Mouse (Mus musculus): Measurements from ENCODE around the gene Ncbp3. TPM values are rescaled to one million over a fixed set of nuclear protein-coding genes. Genes with fewer than 3 reads are reported as not detected.
A peak's percentile ranks its signal among the peaks of the same experiment; 100 is the strongest.

Gene Ncbp3
- polyA plus RNA-seq, 1 experiment from 2014 or later = 4.9 TPM

DNA sequence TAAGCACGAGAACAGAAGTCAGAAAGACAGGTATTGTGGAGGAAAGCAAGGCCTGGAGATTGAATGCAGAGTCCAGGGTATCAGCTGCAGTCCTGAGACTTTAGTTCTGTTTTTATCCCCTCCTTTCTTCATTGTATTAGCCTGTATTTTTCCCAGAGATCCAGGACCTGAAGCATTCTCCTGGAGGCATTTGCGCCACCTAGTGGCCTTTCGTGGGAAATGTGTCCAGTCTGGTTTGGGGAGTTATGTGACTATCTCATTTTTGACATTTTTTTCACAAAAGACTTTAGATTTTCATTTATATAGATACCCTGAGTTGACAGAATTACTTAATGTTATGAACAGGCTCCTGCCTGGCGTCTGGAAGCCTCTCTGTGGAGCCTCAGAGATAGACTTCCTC lies 1.8 kb downstream of the Ncbp3 start:
- 2% methylated on average over 4 of the region's 4 CpGs for WGBS
- 0 out of 2 replicates have a peak overlapping the region, but pooled peaks have one; percentile 11 for H3K4me3 ChIP-seq (ENCODE audit: low read depth, low read length)
- H3K4me2 ChIP-seq (replicated peaks; ENCODE audit: low read depth) = no peak overlapping the region; the same call in 1 of the 2 replicates
- DNase-seq (ENCODE audit: low spot score) (peak; percentile 80), ATAC-seq (ENCODE audit: low FRiP score, low TSS enrichment) (no peak)
- H3K4me1 ChIP-seq (replicated peaks; ENCODE audit: control insufficient read depth, insufficient read depth) = no peaks in the 10 kb centered on the region
- no peak overlapping the region for H3K27ac ChIP-seq (replicated peaks)
- no peaks in the 10 kb centered on the region for H3K27me3 ChIP-seq (ENCODE audit: control insufficient read depth, insufficient read depth, low read length)
- H3K36me3 ChIP-seq (ENCODE audit: control insufficient read depth, insufficient read depth, low read length) = peaks cover 7% of the 10 kb centered on the region; the same call in 1 of the 2 replicates
- no peak overlapping the region for H3K9ac ChIP-seq (ENCODE audit: low read length)
- TF ChIP-seq CTCF (IDR thresholded peaks at IDR 0.05; ENCODE audit: low read depth) (peak; percentile 92), EP300 (optimal IDR thresholded peaks at IDR 0.05) (no peak)
- no peaks in the 10 kb centered on the region for H3K9me3 ChIP-seq (ENCODE audit: control insufficient read depth, low read length)

- TF ChIP-seq CTCF (IDR thresholded peaks at IDR 0.05; ENCODE audit: low read depth) (no peak), EP300 (optimal IDR thresholded peaks at IDR 0.05) (no peak)
- no peak overlapping the region for H3K27ac ChIP-seq (replicated peaks)
- DNase-seq (ENCODE audit: low spot score) (no peak), ATAC-seq (ENCODE audit: low FRiP score, low TSS enrichment) (no peak)
- H3K9me3 ChIP-seq (ENCODE audit: control insufficient read depth, low read length) = no peaks in the 10 kb centered on the region
- H3K9ac ChIP-seq (ENCODE audit: low read length) = no peak overlapping the region
- WGBS = 89% methylated on average over 1 of the region's 1 CpGs
- H3K27me3 ChIP-seq (ENCODE audit: control insufficient read depth, insufficient read depth, low read length) = no peaks in the 10 kb centered on the region
- H3K4me1 ChIP-seq (replicated peaks; ENCODE audit: control insufficient read depth, insufficient read depth) = no peaks in the 10 kb centered on the region
- no peak overlapping the region for H3K4me2 ChIP-seq (replicated peaks; ENCODE audit: low read depth)
- H3K36me3 ChIP-seq (ENCODE audit: control insufficient read depth, insufficient read depth, low read length) = peaks cover 12% of the 10 kb centered on the region; the same call in 1 of the 2 replicates
- H3K4me3 ChIP-seq (ENCODE audit: low read depth, low read length) = no peak overlapping the region
Measured at GRCm38 (mm10) chr11:73052795-73053194, 5.2 kb downstream of the Ncbp3 start.

GRCm38 (mm10) chr11:73057701-73058100 lies 10.1 kb downstream of the Ncbp3 start:
- no peak overlapping the region for H3K4me2 ChIP-seq (replicated peaks; ENCODE audit: low read depth)
- 74% methylated on average over 5 of the region's 5 CpGs for WGBS
- H3K4me1 ChIP-seq (replicated peaks; ENCODE audit: control insufficient read depth, insufficient read depth) = no peaks in the 10 kb centered on the region
- no peaks in the 10 kb centered on the region for H3K9me3 ChIP-seq (ENCODE audit: control insufficient read depth, low read length)
- DNase-seq (ENCODE audit: low spot score) (no peak), ATAC-seq (ENCODE audit: low FRiP score, low TSS enrichment) (no peak)
- no peak for TF ChIP-seq CTCF (IDR thresholded peaks at IDR 0.05; ENCODE audit: low read depth)
- TF ChIP-seq EP300 (optimal IDR thresholded peaks at IDR 0.05) = no peak
- no peak overlapping the region for H3K27ac ChIP-seq (replicated peaks)
- no peak overlapping the region for H3K9ac ChIP-seq (ENCODE audit: low read length)
- no peaks in the 10 kb centered on the region for H3K27me3 ChIP-seq (ENCODE audit: control insufficient read depth, insufficient read depth, low read length)
- no peak overlapping the region for H3K4me3 ChIP-seq (ENCODE audit: low read depth, low read length)
- peaks cover 12% of the 10 kb centered on the region; the same call in 1 of the 2 replicates for H3K36me3 ChIP-seq (ENCODE audit: control insufficient read depth, insufficient read depth, low read length)

DNA sequence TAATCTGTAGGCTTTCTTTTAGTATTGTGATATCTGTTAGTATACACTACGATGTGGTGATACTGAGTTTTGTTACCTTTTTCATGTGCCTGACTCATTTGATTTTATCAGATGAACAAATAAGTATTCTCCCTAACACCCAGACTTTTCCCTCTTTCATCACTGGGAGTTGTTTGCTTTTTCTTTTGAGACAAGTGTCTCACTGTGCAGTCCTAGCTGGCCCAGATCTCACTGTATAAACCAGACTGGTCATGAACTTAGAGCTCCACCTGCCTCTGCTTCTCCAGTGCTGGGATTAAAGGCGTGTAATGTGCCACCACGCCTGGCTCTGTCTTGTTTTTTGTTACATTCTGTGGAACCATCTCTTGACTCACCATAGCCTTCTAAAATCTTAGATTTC lies 12.0 kb downstream of the Ncbp3 start:
- H3K9me3 ChIP-seq (ENCODE audit: control insufficient read depth, low read length) = no peaks in the 10 kb centered on the region
- no peak overlapping the region for H3K9ac ChIP-seq (ENCODE audit: low read length)
- H3K36me3 ChIP-seq (ENCODE audit: control insufficient read depth, insufficient read depth, low read length) = peaks cover 8% of the 10 kb centered on the region; the same call in 1 of the 2 replicates
- H3K27ac ChIP-seq (replicated peaks) = no peak overlapping the region
- ATAC-seq (ENCODE audit: low FRiP score, low TSS enrichment) (0 out of 2 replicates have a peak, but pooled peaks have one; percentile 35), DNase-seq (ENCODE audit: low spot score) (no peak)
- H3K4me3 ChIP-seq (ENCODE audit: low read depth, low read length) = no peak overlapping the region
- no peaks in the 10 kb centered on the region for H3K27me3 ChIP-seq (ENCODE audit: control insufficient read depth, insufficient read depth, low read length)
- H3K4me1 ChIP-seq (replicated peaks; ENCODE audit: control insufficient read depth, insufficient read depth) = no peaks in the 10 kb centered on the region
- no peak overlapping the region for H3K4me2 ChIP-seq (replicated peaks; ENCODE audit: low read depth)
- 61% methylated on average over 3 of the region's 3 CpGs for WGBS
- TF ChIP-seq EP300 (optimal IDR thresholded peaks at IDR 0.05) = no peak
- TF ChIP-seq CTCF (IDR thresholded peaks at IDR 0.05; ENCODE audit: low read depth) = no peak

DNA sequence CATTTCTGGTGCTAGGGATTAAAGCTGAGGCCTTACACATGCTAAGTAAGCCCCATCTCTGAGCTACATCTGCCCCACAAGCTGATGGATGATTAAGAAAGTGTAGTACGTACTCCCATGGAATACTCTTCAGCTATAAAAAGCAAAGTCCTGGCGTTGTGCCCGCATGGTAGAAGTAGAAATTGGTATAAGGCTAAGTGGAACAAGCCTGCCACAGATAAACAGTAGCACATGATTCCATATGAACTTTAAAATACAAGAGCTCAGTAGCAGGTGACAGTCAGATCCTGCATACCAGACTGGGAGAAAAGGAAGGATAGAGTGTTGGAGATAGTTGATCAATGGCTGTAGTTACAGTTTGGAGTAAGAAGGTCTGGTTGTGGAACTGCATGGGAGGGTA lies 13.8 kb downstream of the Ncbp3 start:
- Histone ChIP-seq H3K4me1 (replicated peaks; ENCODE audit: control insufficient read depth, insufficient read depth) (no peaks in the 10 kb centered on the region), H3K36me3 (ENCODE audit: control insufficient read depth, insufficient read depth, low read length) (peaks cover 8% of the 10 kb centered on the region; the same call in 1 of the 2 replicates), H3K4me3 (ENCODE audit: low read depth, low read length) (no peak overlapping the region), H3K27ac (replicated peaks) (no peak overlapping the region), H3K9me3 (ENCODE audit: control insufficient read depth, low read length) (no peaks in the 10 kb centered on the region), H3K9ac (ENCODE audit: low read length) (no peak overlapping the region), H3K27me3 (ENCODE audit: control insufficient read depth, insufficient read depth, low read length) (no peaks in the 10 kb centered on the region), H3K4me2 (replicated peaks; ENCODE audit: low read depth) (no peak overlapping the region)
- TF ChIP-seq CTCF (IDR thresholded peaks at IDR 0.05; ENCODE audit: low read depth) (no peak), EP300 (optimal IDR thresholded peaks at IDR 0.05) (no peak)
- DNase-seq (ENCODE audit: low spot score) (no peak), ATAC-seq (ENCODE audit: low FRiP score, low TSS enrichment) (no peak)
- WGBS = 94% methylated on average over 3 of the region's 3 CpGs

DNA sequence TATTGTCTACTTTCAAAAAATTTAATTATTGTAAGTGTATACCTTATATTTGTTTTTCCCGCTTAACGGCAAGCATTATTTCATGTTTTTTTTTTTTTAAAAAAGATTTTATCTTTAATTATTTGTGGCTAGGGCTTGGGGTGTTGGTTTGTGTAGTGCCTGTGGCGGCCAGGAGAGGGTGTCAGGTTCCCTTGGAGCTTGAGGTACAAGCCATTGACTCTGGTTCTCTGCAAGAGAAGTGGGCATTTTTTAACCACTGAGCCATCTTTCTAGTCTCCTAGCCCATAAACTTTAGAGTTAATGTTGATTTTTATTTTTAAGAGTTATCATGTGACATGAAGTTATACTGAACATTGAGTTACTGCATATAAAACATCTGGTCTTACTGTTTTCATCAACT lies 24.3 kb downstream of the Ncbp3 start:
- peaks cover 31% of the 10 kb centered on the region for H3K36me3 ChIP-seq (ENCODE audit: control insufficient read depth, insufficient read depth, low read length)

More for the DNA sequence above, 24.3 kb downstream of the Ncbp3 start:
- Histone ChIP-seq H3K27ac (replicated peaks) (no peak overlapping the region), H3K9me3 (ENCODE audit: control insufficient read depth, low read length) (no peaks in the 10 kb centered on the region), H3K9ac (ENCODE audit: low read length) (no peak overlapping the region), H3K4me2 (replicated peaks; ENCODE audit: low read depth) (no peak overlapping the region), H3K4me3 (ENCODE audit: low read depth, low read length) (no peak overlapping the region), H3K27me3 (ENCODE audit: control insufficient read depth, insufficient read depth, low read length) (no peaks in the 10 kb centered on the region), H3K4me1 (replicated peaks; ENCODE audit: control insufficient read depth, insufficient read depth) (no peaks in the 10 kb centered on the region)
- ATAC-seq (ENCODE audit: low FRiP score, low TSS enrichment) (no peak), DNase-seq (ENCODE audit: low spot score) (peak; percentile 42)
- peak; percentile 71 for TF ChIP-seq CTCF (IDR thresholded peaks at IDR 0.05; ENCODE audit: low read depth)
- TF ChIP-seq EP300 (optimal IDR thresholded peaks at IDR 0.05) = no peak
- 88% methylated on average over 3 of the region's 3 CpGs for WGBS
